Mouse (Mus musculus): ENCODE measurements around the gene Inafm1. TPM values are rescaled to one million over a fixed set of nuclear protein-coding genes. Genes with fewer than 3 reads are reported as not detected.
A peak's percentile ranks its signal among the peaks of the same experiment; 100 is the strongest.

Inafm1 gene
- total and polyA plus RNA-seq, 2 experiments from 2014 or later = 71.3 to 78.4 TPM

- H3K4me3 ChIP-seq (ENCODE audit: low read length) = no peak overlapping the region
- H3K36me3 ChIP-seq (ENCODE audit: insufficient read depth, low read length) = peaks cover 19% of the 10 kb centered on the region
- H3K4me1 ChIP-seq (ENCODE audit: insufficient read depth, low read length) = 0 out of 2 replicates have a peak, but pooled peaks cover 3% of the 10 kb centered on the region
- no peak for ATAC-seq
- no peak overlapping the region for H3K4me2 ChIP-seq (ENCODE audit: low read depth, low read length)
- no peak overlapping the region for H3K27ac ChIP-seq
- no peaks in the 10 kb centered on the region for H3K27me3 ChIP-seq (ENCODE audit: insufficient read depth, low read length)
- 89% methylated on average over 8 of the region's 8 CpGs for WGBS
- no peak for TF ChIP-seq CTCF (IDR thresholded peaks at IDR 0.05; ENCODE audit: low read depth)
- H3K9me3 ChIP-seq (ENCODE audit: low read length) = no peaks in the 10 kb centered on the region
- no peak for DNase-seq (ENCODE audit: low spot score)
- no peak overlapping the region for H3K9ac ChIP-seq (replicated peaks; ENCODE audit: low read length)
Observed at GRCm38 (mm10) chr7:16284001-16284400, 10.6 kb upstream of the Inafm1 start.

- H3K4me3 ChIP-seq (ENCODE audit: low read length) = no peak overlapping the region
- H3K9ac ChIP-seq (replicated peaks; ENCODE audit: low read length) = 0 out of 2 replicates have a peak overlapping the region, but pooled peaks have one; percentile 17
- 86% methylated on average over 13 of the region's 13 CpGs for WGBS
Observed at GRCm38 (mm10) chr7:16282334-16282733, 8.9 kb upstream of the Inafm1 start.

GRCm38 (mm10) chr7:16280721-16281120 is 7.3 kb upstream of the Inafm1 start:
- DNase-seq (ENCODE audit: low spot score) (no peak), ATAC-seq (no peak)
- H3K27me3 ChIP-seq (ENCODE audit: insufficient read depth, low read length) = no peaks in the 10 kb centered on the region
- H3K9ac ChIP-seq (replicated peaks; ENCODE audit: low read length) = no peak overlapping the region
- 0 out of 2 replicates have a peak, but pooled peaks cover 3% of the 10 kb centered on the region for H3K4me1 ChIP-seq (ENCODE audit: insufficient read depth, low read length)
- no peak overlapping the region for H3K4me2 ChIP-seq (ENCODE audit: low read depth, low read length)
- H3K36me3 ChIP-seq (ENCODE audit: insufficient read depth, low read length) = peaks cover 35% of the 10 kb centered on the region
- 88% methylated on average over 11 of the region's 11 CpGs for WGBS
- H3K9me3 ChIP-seq (ENCODE audit: low read length) = no peaks in the 10 kb centered on the region
- H3K4me3 ChIP-seq (ENCODE audit: low read length) = no peak overlapping the region
- no peak for TF ChIP-seq CTCF (IDR thresholded peaks at IDR 0.05; ENCODE audit: low read depth)
- H3K27ac ChIP-seq = no peak overlapping the region

More at GRCm38 (mm10) chr7:16282334-16282733, 8.9 kb upstream of the Inafm1 start:
- TF ChIP-seq CTCF (IDR thresholded peaks at IDR 0.05; ENCODE audit: low read depth) = no peak
- no peaks in the 10 kb centered on the region for H3K27me3 ChIP-seq (ENCODE audit: insufficient read depth, low read length)
- ATAC-seq (no peak), DNase-seq (ENCODE audit: low spot score) (no peak)
- H3K27ac ChIP-seq = no peak overlapping the region
- no peak overlapping the region for H3K4me2 ChIP-seq (ENCODE audit: low read depth, low read length)
- H3K4me1 ChIP-seq (ENCODE audit: insufficient read depth, low read length) = 0 out of 2 replicates have a peak, but pooled peaks cover 3% of the 10 kb centered on the region
- H3K36me3 ChIP-seq (ENCODE audit: insufficient read depth, low read length) = peaks cover 19% of the 10 kb centered on the region
- no peaks in the 10 kb centered on the region for H3K9me3 ChIP-seq (ENCODE audit: low read length)

GRCm38 (mm10) chr7:16274922-16275890 is 1.8 kb upstream of the Inafm1 start:
- Histone ChIP-seq H3K9me3 (ENCODE audit: low read length) (no peaks in the 10 kb centered on the region), H3K27ac (no peak overlapping the region), H3K4me1 (ENCODE audit: insufficient read depth, low read length) (peaks cover 10% of the 10 kb centered on the region; the same call in 1 of the 2 replicates), H3K36me3 (ENCODE audit: insufficient read depth, low read length) (peaks cover 23% of the 10 kb centered on the region), H3K9ac (replicated peaks; ENCODE audit: low read length) (no peak overlapping the region), H3K27me3 (ENCODE audit: insufficient read depth, low read length) (no peaks in the 10 kb centered on the region), H3K4me3 (ENCODE audit: low read length) (no peak overlapping the region), H3K4me2 (ENCODE audit: low read depth, low read length) (no peak overlapping the region)
- DNase-seq (ENCODE audit: low spot score) = no peak
- no peak for TF ChIP-seq CTCF (IDR thresholded peaks at IDR 0.05; ENCODE audit: low read depth)
- no peak for ATAC-seq
- 88% methylated on average over 10 of the region's 10 CpGs for WGBS

GRCm38 (mm10) chr7:16273766-16274140 is 336 bp upstream of the Inafm1 start:
- Histone ChIP-seq H3K9ac (replicated peaks; ENCODE audit: low read length) (peak overlapping the region; percentile 86), H3K27me3 (ENCODE audit: insufficient read depth, low read length) (no peaks in the 10 kb centered on the region), H3K4me3 (ENCODE audit: low read length) (peak overlapping the region; percentile 76), H3K9me3 (ENCODE audit: low read length) (no peaks in the 10 kb centered on the region), H3K27ac (peak overlapping the region; percentile 94), H3K4me2 (ENCODE audit: low read depth, low read length) (peak overlapping the region; percentile 88), H3K36me3 (ENCODE audit: insufficient read depth, low read length) (peaks cover 23% of the 10 kb centered on the region), H3K4me1 (ENCODE audit: insufficient read depth, low read length) (peaks cover 10% of the 10 kb centered on the region; the same call in 1 of the 2 replicates)
- DNase-seq (ENCODE audit: low spot score) (peak; percentile 76), ATAC-seq (peak; percentile 76)
- no peak for TF ChIP-seq CTCF (IDR thresholded peaks at IDR 0.05; ENCODE audit: low read depth)
- WGBS = 2% methylated on average over 18 of the region's 18 CpGs

- WGBS = under 1% methylated on average over 43 of the region's 46 CpGs
Observed at GRCm38 (mm10) chr7:16272681-16273080, 736 bp downstream of the Inafm1 start.

More at GRCm38 (mm10) chr7:16272681-16273080, 736 bp downstream of the Inafm1 start:
- TF ChIP-seq CTCF (IDR thresholded peaks at IDR 0.05; ENCODE audit: low read depth) = peak; percentile 37
- peak overlapping the region; percentile 76 for H3K4me3 ChIP-seq (ENCODE audit: low read length)
- H3K27me3 ChIP-seq (ENCODE audit: insufficient read depth, low read length) = no peaks in the 10 kb centered on the region
- H3K9me3 ChIP-seq (ENCODE audit: low read length) = no peaks in the 10 kb centered on the region
- ATAC-seq = peak; percentile 75
- peaks cover 10% of the 10 kb centered on the region; the same call in 1 of the 2 replicates for H3K4me1 ChIP-seq (ENCODE audit: insufficient read depth, low read length)
- peaks cover 23% of the 10 kb centered on the region for H3K36me3 ChIP-seq (ENCODE audit: insufficient read depth, low read length)
- H3K9ac ChIP-seq (replicated peaks; ENCODE audit: low read length) = peak overlapping the region; percentile 86
- peak; percentile 81 for DNase-seq (ENCODE audit: low spot score)
- peak overlapping the region; percentile 88 for H3K4me2 ChIP-seq (ENCODE audit: low read depth, low read length)
- peak overlapping the region; percentile 94 for H3K27ac ChIP-seq
